Mouse (Mus musculus): Measurements from ENCODE around the gene Hsh2d. TPM values are rescaled to one million over a fixed set of nuclear protein-coding genes. Genes with fewer than 3 reads are reported as not detected.

Gene Hsh2d
- polyA plus RNA-seq, 1 experiment from 2014 or later = not detected

DNA sequence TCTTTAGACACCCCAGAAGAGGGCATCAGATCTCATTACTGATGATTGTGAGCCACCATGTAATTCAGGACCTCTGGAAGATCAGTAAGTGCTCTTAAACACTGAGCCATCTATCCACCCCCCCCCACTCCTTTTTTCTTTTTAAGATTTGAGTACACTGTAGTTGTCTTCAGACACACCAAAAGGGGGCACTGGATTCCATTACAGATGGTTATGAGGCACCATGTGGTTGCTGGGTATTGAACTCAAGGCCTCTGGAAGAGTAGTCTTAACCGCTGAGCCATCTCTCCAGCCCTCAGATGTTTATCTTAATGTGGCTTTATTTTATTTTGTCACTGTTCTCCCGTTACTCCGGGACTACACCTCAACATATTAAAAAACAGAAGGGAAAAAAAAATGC, 29.4 kb upstream of the Hsh2d start:
- Histone ChIP-seq H3K4me2 (peak overlapping the region; percentile 64), H3K36me3 (peaks cover 8% of the 10 kb centered on the region), H3K9ac (peak overlapping the region; percentile 71; the same call in 1 of the 2 replicates), H3K4me3 (peak overlapping the region; percentile 47), H3K27me3 (no peaks in the 10 kb centered on the region), H3K27ac (replicated peaks) (peak overlapping the region; percentile 75), H3K9me3 (no peaks in the 10 kb centered on the region), H3K4me1 (replicated peaks) (peaks cover 35% of the 10 kb centered on the region)
- no peak for ATAC-seq (ENCODE audit: low read depth)
- 84% methylated on average over 3 of the region's 3 CpGs for WGBS

DNA sequence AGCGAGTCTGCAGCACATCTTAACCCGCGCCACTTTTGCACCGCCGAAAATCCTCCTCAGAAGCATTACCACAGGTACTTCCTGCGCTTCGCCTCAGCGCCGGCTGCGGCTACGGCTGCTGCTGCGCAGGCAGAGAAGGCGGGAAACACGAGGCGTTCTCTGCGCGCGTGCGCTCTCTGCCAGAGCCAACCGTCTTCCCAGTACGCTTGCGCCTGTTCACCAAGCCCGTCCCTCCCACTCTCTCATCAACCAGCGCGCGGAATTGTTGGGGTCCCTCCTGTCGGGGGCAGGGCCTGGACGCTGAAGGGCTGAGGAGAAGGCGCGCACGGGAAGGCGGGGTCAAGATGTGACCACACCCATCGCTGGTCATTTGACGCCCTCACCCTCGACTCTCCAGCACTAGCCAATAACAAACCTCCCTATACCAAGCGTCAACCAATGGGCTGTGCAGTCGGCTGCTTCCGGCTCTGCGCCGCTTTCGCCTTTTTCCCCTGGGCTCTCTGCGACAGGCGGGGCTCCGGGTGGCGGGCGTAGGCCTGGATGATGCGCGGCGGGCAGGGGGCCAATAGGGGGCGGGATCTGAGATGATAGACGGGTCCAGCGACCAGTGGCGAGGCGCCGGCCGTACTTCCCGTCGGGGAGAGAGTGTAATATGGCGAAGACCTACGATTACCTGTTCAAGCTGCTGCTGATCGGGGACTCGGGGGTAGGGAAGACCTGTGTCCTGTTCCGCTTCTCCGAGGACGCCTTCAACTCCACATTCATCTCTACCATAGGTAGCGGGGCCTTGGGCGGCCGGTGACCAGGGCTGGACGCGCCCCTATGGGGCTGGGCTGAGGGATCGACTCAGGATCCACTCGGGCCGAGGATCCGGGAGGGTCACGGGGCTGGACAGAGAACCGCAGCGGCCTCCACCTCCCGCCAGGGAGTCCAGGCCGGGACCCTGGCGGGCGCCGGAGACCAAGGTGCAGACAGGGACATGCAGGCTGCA, 28.4 kb upstream of the Hsh2d start, which contains the start of gene Rab8a:
Rab8a (plus strand) TSS at position 494 of the 991 bp plus-strand sequence.
- no peaks in the 10 kb centered on the region for H3K9me3 ChIP-seq
- H3K36me3 ChIP-seq = peaks cover 8% of the 10 kb centered on the region
- peak; percentile 99 for ATAC-seq (ENCODE audit: low read depth)
- peak within 1 kb of the TSS; percentile 82 for H3K27ac ChIP-seq (replicated peaks)
- H3K9ac ChIP-seq = peak within 1 kb of the TSS; percentile 91
- under 1% methylated on average over 82 of the region's 82 CpGs for WGBS
- H3K4me3 ChIP-seq = peak within 1 kb of the TSS; percentile 89
- H3K4me2 ChIP-seq = peak within 1 kb of the TSS; percentile 88
- H3K4me1 ChIP-seq (replicated peaks) = peaks cover 35% of the 10 kb centered on the region
- H3K27me3 ChIP-seq = no peaks in the 10 kb centered on the region

GRCm38 (mm10) chr8:72162821-72163220, 26.6 kb upstream of the Hsh2d start:
- no peaks in the 10 kb centered on the region for H3K9me3 ChIP-seq
- H3K27ac ChIP-seq (replicated peaks) = no peak overlapping the region
- H3K4me3 ChIP-seq = peak overlapping the region; percentile 89; the same call in 1 of the 2 replicates
- H3K27me3 ChIP-seq = no peaks in the 10 kb centered on the region
- no peak for ATAC-seq (ENCODE audit: low read depth)
- peak overlapping the region; percentile 88; the same call in 1 of the 2 replicates for H3K4me2 ChIP-seq
- H3K9ac ChIP-seq = no peak overlapping the region
- peaks cover 35% of the 10 kb centered on the region for H3K4me1 ChIP-seq (replicated peaks)
- peaks cover 9% of the 10 kb centered on the region for H3K36me3 ChIP-seq

GRCm38 (mm10) chr8:72169098-72169668, 20.3 kb upstream of the Hsh2d start:
- Histone ChIP-seq H3K27ac (replicated peaks) (no peak overlapping the region), H3K9me3 (no peaks in the 10 kb centered on the region), H3K9ac (no peak overlapping the region), H3K27me3 (no peaks in the 10 kb centered on the region), H3K4me2 (no peak overlapping the region), H3K4me1 (replicated peaks) (peaks cover 5% of the 10 kb centered on the region; the same call in 1 of the 2 replicates), H3K4me3 (no peak overlapping the region), H3K36me3 (peaks cover 70% of the 10 kb centered on the region)
- WGBS = 96% methylated on average over 3 of the region's 3 CpGs
- ATAC-seq (ENCODE audit: low read depth) = no peak

DNA sequence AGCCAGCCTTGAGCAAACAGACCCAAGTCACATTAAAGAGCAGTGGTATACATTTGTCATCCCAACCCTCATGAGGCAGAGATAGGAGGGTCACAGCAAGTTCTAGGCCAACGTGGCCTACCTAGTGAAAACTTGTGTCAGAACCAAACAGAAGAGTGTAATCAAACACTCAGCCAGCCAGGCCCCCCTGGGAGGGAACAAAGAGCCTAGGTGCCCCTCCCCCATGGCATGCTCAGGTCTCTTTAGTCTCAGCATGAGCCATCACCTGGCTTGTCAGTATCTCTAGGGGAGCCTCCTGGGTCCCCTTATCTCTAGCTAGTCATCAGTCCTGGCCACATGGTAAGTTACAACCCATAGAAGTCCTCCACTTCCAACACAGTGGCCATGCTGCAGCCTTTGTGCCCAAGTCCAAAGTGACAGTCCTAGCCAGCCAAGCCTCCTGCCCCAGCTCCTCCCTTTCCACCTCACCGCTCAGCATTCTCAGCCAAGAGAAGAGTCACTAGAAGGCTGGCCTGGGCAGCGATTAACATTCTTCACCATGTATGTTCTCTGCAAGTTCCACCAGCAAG, 19.7 kb upstream of the Hsh2d start:
- ATAC-seq (ENCODE audit: low read depth) = no peak
- H3K4me2 ChIP-seq = no peak overlapping the region
- no peaks in the 10 kb centered on the region for H3K27me3 ChIP-seq
- H3K36me3 ChIP-seq = peaks cover 70% of the 10 kb centered on the region
- peaks cover under 1% of the 10 kb centered on the region; the same call in 1 of the 2 replicates for H3K4me1 ChIP-seq (replicated peaks)
- H3K9me3 ChIP-seq = no peaks in the 10 kb centered on the region
- no peak overlapping the region for H3K27ac ChIP-seq (replicated peaks)
- H3K4me3 ChIP-seq = no peak overlapping the region
- no peak overlapping the region for H3K9ac ChIP-seq
- 80% methylated on average over 3 of the region's 3 CpGs for WGBS

DNA sequence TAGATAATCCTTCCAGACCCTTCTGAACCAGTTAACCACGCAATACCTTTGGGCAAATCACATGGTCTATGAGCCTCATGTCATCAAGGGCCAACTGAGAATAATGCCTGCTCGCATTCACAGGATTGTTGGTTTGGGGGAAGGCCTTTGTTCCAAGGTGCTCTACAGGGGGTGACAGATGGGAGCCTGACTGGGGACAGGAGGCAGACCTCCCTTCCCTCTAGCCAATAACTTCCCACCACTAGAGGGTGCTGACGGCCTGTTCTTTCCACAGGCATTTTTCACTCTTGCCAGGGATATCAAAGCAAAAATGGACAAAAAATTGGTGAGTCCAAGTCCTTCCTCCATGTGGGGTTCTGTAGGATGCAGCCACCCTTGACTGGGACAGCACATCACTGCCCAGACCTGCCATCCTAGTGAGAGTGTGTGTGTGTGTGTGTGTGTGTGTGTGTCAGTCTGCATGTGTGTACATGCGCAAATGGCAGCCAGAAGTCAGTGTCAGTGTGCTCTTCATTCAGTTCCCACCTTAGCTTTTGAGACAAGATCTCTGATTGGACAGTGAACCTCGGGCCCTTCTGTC, 12.0 kb upstream of the Hsh2d start:
- H3K36me3 ChIP-seq = peaks cover 97% of the 10 kb centered on the region
- no peaks in the 10 kb centered on the region for H3K4me1 ChIP-seq (replicated peaks)
- ATAC-seq (ENCODE audit: low read depth) = peak; percentile 67

GRCm38 (mm10) chr8:72183554-72184202, 5.8 kb upstream of the Hsh2d start:
- Histone ChIP-seq H3K36me3 (peaks cover 35% of the 10 kb centered on the region), H3K27me3 (no peaks in the 10 kb centered on the region), H3K4me1 (replicated peaks) (no peaks in the 10 kb centered on the region), H3K4me2 (no peak overlapping the region), H3K9ac (no peak overlapping the region), H3K27ac (replicated peaks) (no peak overlapping the region), H3K9me3 (no peaks in the 10 kb centered on the region), H3K4me3 (no peak overlapping the region)
- no peak for ATAC-seq (ENCODE audit: low read depth)
- 77% methylated on average over 2 of the region's 2 CpGs for WGBS

More for the DNA sequence above, 12.0 kb upstream of the Hsh2d start:
- no peak overlapping the region for H3K4me3 ChIP-seq
- no peaks in the 10 kb centered on the region for H3K27me3 ChIP-seq
- H3K9ac ChIP-seq = no peak overlapping the region
- WGBS = 58% methylated on average over 5 of the region's 5 CpGs
- no peak overlapping the region for H3K4me2 ChIP-seq
- no peak overlapping the region for H3K27ac ChIP-seq (replicated peaks)
- H3K9me3 ChIP-seq = no peaks in the 10 kb centered on the region

- no peaks in the 10 kb centered on the region for H3K9me3 ChIP-seq
- H3K36me3 ChIP-seq = no peaks in the 10 kb centered on the region
- no peaks in the 10 kb centered on the region for H3K27me3 ChIP-seq
- ATAC-seq (ENCODE audit: low read depth) = no peak
- H3K4me1 ChIP-seq (replicated peaks) = no peaks in the 10 kb centered on the region
- H3K9ac ChIP-seq = no peak overlapping the region
- 93% methylated on average over 2 of the region's 2 CpGs for WGBS
- H3K4me3 ChIP-seq = no peak overlapping the region
- H3K4me2 ChIP-seq = no peak overlapping the region
- H3K27ac ChIP-seq (replicated peaks) = no peak overlapping the region
Observed at GRCm38 (mm10) chr8:72187793-72188331, 1.6 kb upstream of the Hsh2d start.

DNA sequence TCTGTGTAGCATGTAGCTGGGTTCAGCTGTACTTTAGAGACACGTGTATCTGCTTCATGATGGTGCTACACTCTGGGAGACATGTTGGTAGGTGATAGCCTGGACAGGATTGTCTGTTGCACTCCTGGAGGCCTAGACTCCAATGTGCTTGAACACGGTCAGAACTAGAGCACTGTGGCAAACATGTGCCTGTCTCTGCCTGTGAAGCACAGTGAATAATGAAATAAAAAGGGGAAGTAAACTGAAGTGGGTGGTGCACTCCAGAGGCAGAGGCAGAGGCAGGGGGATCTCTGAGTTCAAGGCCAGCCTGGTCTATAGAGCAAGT, 739 bp downstream of the Hsh2d start:
- Histone ChIP-seq H3K27ac (replicated peaks) (no peak overlapping the region), H3K9ac (no peak overlapping the region), H3K4me3 (no peak overlapping the region), H3K4me1 (replicated peaks) (no peaks in the 10 kb centered on the region), H3K36me3 (no peaks in the 10 kb centered on the region), H3K27me3 (no peaks in the 10 kb centered on the region), H3K9me3 (no peaks in the 10 kb centered on the region), H3K4me2 (no peak overlapping the region)
- no peak for ATAC-seq (ENCODE audit: low read depth)
- WGBS = 85% methylated on average over 2 of the region's 2 CpGs

- Histone ChIP-seq H3K9ac (no peak overlapping the region), H3K4me2 (no peak overlapping the region), H3K4me3 (no peak overlapping the region), H3K27me3 (no peaks in the 10 kb centered on the region), H3K4me1 (replicated peaks) (no peaks in the 10 kb centered on the region), H3K9me3 (no peaks in the 10 kb centered on the region), H3K27ac (replicated peaks) (no peak overlapping the region), H3K36me3 (no peaks in the 10 kb centered on the region)
- no peak for ATAC-seq (ENCODE audit: low read depth)
Observed at GRCm38 (mm10) chr8:72192065-72192464, 2.6 kb downstream of the Hsh2d start.

DNA sequence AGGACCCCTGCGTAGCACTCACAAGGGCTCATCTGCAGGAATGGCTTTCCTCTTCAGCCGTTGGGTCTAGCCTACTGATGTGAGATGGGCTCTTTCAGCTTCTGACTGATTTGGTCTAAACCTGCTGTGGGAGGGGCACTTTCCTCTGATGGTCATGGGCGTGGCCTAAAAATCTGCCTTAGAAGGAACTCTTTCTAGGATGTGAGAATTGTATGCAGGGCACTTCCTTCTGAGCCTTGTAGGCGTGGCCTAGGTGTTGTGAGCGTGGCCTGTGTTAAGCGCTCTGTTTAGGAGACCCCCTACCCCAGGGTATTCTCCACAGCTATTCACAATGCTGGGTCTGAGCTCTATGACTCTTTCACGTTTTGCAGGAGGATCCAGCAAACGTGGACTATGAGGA, 8.6 kb downstream of the Hsh2d start:
- H3K9ac ChIP-seq = no peak overlapping the region
- no peak overlapping the region for H3K4me3 ChIP-seq
- peaks cover 18% of the 10 kb centered on the region for H3K9me3 ChIP-seq
- H3K27me3 ChIP-seq = no peaks in the 10 kb centered on the region
- no peaks in the 10 kb centered on the region for H3K4me1 ChIP-seq (replicated peaks)
- WGBS = 70% methylated on average over 8 of the region's 8 CpGs
- no peak for ATAC-seq (ENCODE audit: low read depth)
- no peak overlapping the region for H3K4me2 ChIP-seq
- H3K36me3 ChIP-seq = no peaks in the 10 kb centered on the region
- no peak overlapping the region for H3K27ac ChIP-seq (replicated peaks)
